Mouse (Mus musculus) heart, adult 2 months (tissue): ENCODE data around the gene Akap8.

Source experiments
- CTCF ChIP-seq: fragments of 200-600 bp; IDR thresholded peaks from 2 replicates; pipeline ENCODE4 v1.8.1; 2022; ENCODE audit warnings: antibody characterized with exemption, mild to moderate bottlenecking, moderate library complexity
- EP300 ChIP-seq: fragments of 200-500 bp; IDR thresholded peaks from 2 replicates; pipeline ENCODE4 v1.6.1; 2011; ENCODE audit warnings: low read depth, low read length, control low read depth; ENCODE audit not compliant: insufficient read depth
- POLR2A ChIP-seq: fragments of 200-500 bp; IDR thresholded peaks from 2 replicates; pipeline ENCODE4 v1.6.1; 2011; ENCODE audit warnings: mild to moderate bottlenecking, low read depth, low read length, control low read depth; ENCODE audit not compliant: insufficient read depth

- TF ChIP-seq CTCF = no peak
- no peak for TF ChIP-seq POLR2A
- TF ChIP-seq EP300 = no peak
Observed at GRCm38 (mm10) chr17:32295901-32296300, 25.1 kb downstream of the Akap8 start.
